Mouse (Mus musculus) cortical plate, adult 2 months (tissue): Measurements from ENCODE around the gene Znrf2.

Experiments
- CTCF ChIP-seq: fragments of 200-500 bp; IDR thresholded peaks from 2 replicates; pipeline ENCODE4 v1.5.1; 2011; ENCODE audit warnings: mild to moderate bottlenecking, control low read depth, low read length; ENCODE audit not compliant: insufficient read depth; ENCODE audit errors: extremely low read depth
- POLR2A ChIP-seq: fragments of 200-500 bp; IDR thresholded peaks from 2 replicates; pipeline ENCODE4 v1.6.1; 2011; ENCODE audit warnings: mild to moderate bottlenecking, low read length, control low read depth; ENCODE audit not compliant: insufficient read depth; ENCODE audit errors: extremely low read depth

DNA sequence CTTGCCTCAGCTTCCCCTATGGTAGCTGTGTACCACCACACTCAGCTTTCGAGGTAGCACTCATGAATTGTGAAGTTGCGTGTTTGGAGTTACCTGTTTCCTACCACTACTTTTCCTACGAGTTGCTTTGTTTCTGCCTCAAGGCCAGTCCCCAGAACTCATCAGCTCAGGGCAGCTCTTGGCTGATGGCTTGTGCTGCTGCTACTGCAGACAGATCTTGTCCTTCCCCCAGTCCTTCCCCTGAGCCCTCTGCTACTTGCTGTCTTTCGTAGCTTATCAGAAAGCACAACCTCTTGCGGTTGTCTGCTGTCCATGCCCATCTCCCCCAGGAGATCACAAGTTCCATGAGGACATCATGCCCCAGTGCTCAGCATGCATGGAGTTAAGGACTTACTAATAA is 29.9 kb upstream of the Znrf2 start:
- no peak for TF ChIP-seq CTCF
- no peak for TF ChIP-seq POLR2A
